Mouse (Mus musculus): ENCODE results near the gene Inpp5f. TPM values are rescaled to one million over a fixed set of nuclear protein-coding genes. Genes with fewer than 3 reads are reported as not detected.

Inpp5f gene
- 28.6 TPM for polyA plus RNA-seq (2014; fragmentation: Illumina TruSeq; extraction: RNeasy Lipid Tissue Mini Kit (QIAGEN cat#74804); ENCODE audit: low read depth, low replicate concordance)

DNA sequence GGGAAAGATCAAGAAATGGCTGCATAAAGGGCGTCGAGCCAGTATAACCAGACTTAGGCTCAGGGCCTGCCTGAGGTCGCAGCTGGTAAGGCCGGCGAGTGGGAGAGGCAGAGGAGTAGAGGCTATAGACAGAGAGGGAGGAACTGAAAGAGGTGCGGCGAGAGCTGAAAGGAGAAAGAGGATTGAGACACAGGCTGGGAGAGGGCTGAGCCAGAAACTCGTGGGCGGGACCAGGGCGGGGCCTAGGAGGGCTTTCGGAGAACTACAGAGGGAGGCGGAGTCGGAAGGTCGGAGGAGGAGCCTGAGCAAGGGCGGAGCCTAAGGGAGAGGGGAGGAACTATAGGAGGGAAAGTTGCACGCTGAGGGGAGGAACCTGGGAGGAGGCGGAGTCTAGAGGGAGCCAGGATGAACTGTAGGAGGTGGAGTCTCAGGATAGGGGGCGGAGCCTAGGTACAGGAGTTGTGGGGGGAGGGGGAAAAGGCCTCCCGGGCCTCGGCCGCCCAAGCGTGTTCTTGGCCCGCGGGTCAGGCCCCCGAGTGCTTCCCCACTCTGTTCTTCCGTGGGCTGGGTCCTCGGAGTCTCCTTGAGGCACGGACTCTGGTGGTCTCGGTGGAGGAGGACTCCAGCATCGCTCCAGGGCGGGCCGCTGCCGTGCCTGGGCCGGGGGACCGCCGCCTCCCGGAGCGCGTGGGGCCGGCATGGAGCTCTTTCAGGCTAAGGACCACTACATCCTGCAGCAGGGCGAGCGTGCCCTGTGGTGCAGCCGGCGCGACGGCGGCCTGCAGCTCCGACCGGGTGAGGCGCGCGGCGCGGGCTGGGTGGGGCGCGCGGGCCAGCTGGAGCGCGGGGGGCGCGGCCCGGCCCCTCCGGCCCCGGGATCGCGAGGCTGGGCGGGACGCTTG, at the start of gene Inpp5f:
Gene Inpp5f, plus strand, starts transcription at position 432 of the 902 bp plus-strand sequence.

DNA sequence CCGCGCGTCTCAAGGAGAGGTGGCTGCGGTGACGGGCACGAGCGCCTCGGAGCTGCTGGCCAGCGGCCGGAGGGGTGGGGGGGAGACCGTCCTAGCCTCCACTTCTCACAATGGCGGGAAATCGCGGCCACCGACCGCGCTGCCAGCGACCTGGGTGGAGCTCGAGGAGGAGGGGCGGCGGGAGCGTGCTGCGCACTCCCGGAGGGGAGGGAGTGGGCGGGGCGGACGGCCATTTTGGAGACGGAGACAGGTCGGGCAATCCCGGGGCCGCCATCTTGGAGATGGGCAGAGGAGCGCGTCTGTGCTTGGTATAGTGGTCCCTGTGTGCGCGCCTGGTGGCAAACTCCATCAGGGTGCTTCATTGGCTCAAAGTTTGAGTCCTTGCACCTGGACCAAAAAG, 129.2 kb downstream of the Inpp5f start, which contains the start of gene Mcmbp:
Gene Mcmbp, minus strand, starts transcription at position 162 of the 400 bp plus-strand sequence.

DNA sequence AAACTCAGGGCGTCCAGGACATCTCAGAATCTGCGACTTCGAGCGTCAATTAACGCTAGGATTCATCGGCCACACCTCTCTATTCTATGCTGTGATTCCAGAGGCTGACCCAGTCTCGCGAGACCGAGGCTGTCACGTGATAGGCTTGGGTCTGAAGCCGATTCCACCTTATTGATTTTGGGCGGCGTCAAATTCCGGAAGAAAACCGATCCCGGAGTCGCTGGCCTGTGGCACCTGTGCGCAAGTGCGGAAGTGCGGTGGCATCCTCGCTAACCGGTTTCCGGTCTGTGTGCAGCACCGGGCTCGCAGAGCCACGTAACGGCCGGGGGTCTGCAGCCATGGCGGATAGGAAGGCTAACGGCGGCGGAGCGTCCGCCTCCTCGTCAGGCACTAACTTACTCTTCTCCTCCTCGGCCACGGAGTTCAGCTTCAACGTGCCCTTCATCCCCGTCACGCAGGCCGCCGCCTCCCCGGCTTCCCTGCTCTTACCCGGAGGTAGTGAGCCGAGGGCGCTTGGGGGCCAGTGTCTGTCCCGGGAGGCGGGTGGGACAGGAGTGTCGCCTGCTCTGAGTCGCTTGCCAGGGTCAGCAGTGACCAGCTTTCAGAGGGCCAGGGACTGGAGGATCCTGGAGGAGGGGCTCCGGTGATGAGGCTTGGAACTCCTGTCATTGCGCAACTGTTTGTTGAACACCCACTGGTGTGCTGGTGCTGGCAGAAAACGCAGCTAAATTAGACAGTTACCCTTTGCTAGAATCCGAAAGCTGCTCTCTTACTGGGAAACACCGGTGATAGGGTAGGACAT, 133.8 kb downstream of the Inpp5f start, which contains the start of gene Sec23ip:
Gene Sec23ip, plus strand, starts transcription at position 260 of the 802 bp plus-strand sequence.

Other genes with a start within 250 kb of the Inpp5f start
- 3.2 TPM for gene Rgs10, start 192.6 kb upstream of the Inpp5f start, polyA plus RNA-seq (2014; fragmentation: Illumina TruSeq; extraction: RNeasy Lipid Tissue Mini Kit (QIAGEN cat#74804); ENCODE audit: low read depth, low replicate concordance)
- gene Tial1, start 149.6 kb upstream of the Inpp5f start, polyA plus RNA-seq (2014; fragmentation: Illumina TruSeq; extraction: RNeasy Lipid Tissue Mini Kit (QIAGEN cat#74804); ENCODE audit: low read depth, low replicate concordance): 106 TPM
- 8.6 TPM for gene Bag3, start 87.7 kb upstream of the Inpp5f start, polyA plus RNA-seq (2014; fragmentation: Illumina TruSeq; extraction: RNeasy Lipid Tissue Mini Kit (QIAGEN cat#74804); ENCODE audit: low read depth, low replicate concordance)
- 13.4 TPM for gene Mcmbp, start 129.2 kb downstream of the Inpp5f start, polyA plus RNA-seq (2014; fragmentation: Illumina TruSeq; extraction: RNeasy Lipid Tissue Mini Kit (QIAGEN cat#74804); ENCODE audit: low read depth, low replicate concordance)
- gene Sec23ip, start 133.6 kb downstream of the Inpp5f start, polyA plus RNA-seq (2014; fragmentation: Illumina TruSeq; extraction: RNeasy Lipid Tissue Mini Kit (QIAGEN cat#74804); ENCODE audit: low read depth, low replicate concordance): 14.8 TPM